Mouse (Mus musculus): Measurements from ENCODE around the gene Celf3.

DNA sequence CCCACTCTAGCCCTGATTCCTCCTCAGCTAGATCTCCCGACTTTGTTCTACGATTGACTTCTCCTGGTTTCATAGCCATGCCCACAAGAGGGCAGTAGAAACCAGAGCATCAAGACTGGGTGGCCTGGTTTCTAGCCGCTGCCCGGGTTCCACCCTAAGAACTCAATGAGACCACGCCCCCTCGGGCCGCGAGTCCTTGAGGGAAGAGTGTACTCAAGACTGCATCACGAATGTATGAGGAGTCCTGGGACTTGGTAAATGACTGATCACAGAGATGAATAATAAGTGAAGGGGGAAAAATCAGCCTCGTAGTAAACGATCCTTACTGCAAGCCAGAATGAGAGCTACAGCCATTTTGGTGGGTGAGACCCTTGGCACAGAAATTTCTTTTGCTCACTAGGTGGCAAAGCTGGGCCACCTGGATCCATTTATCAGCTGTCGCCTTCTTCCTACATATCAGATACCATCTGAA is 21.5 kb upstream of the Celf3 start:
- TF ChIP-seq POLR2A (IDR thresholded peaks at IDR 0.05; ENCODE audit: low read depth, low read length) (no peak), CTCF (IDR thresholded peaks at IDR 0.05; ENCODE audit: extremely low read depth, insufficient read depth, insufficient read length, insufficient replicate concordance) (peak; percentile 62; the same call in 1 of the 2 replicates)

All from spleen, adult 2 months (tissue).